Mouse (Mus musculus) layer of hippocampus, adult 8-10 months (tissue): ENCODE measurements at regions not wholly inside any gene's neighbourhood (a gene's known extent, or its start where the extent isn't known, plus 50 kb on each side); places are given as distances from the start of the nearest gene placed in this dataset.

Experiments
- DNase-seq, 2 experiments: peaks; one replicate each; pipeline ENCODE4 v3.0.0; 2022; ENCODE audit warnings: low spot score in 2 of 2

DNA sequence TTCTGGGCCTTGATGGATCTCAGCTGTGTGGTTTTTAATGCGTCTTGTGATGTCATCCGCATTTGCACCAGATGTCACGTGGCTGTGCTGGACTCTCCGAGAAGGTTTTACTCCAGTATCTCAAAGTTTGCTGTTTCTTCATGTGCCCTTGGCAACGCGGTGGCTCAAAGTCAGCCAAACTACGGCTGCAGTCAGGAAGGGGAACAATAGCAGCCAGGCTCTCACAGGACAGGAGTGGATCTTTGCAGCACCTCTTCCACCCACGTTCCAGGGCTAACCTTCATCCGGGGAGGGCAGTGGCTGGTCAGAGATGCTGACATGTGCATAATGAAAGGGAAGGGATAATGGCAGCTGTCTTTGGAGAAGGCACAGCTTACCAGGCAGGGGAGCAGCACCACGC is 127.6 kb upstream of the Psmd7 start:
- DNase-seq = no peak

DNA sequence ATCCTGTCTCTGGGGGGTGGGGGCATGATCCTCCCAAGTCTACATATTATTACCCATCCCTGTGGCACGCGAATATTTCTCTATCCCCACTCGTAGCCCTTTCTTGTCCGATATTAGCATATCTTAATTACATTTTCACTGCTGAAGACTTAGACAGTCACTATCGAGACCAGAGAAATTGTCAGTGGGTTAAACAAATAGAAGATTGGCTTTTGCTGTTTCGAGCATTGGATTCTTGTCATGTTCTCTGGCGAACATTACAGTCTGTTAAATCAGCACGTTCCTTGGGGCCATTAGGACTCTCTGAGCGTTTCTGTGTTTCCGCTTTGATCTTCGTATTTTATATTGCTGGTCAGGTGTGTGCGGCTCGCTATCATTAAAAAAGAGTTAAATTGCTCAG is 129.6 kb upstream of the Psmd7 start:
- no peak for DNase-seq

DNA sequence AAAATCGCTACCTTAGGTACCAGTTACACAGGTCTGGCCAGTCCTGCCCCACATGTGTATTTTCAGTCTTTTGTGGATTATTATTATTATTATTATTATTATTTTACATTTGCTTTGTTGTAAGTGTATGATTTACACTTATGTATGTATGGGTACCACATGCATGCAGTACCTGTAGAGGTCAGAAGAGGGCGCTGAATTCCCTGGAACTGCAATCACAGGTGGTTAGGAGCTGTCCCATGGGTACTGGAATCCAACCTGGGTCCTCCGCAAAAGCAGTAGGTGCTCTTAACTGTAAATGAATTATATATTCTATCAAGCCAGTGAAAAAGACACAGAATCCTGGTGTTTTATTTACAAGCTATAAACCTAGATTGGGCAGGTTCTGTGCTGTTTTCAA is 131.4 kb upstream of the Psmd7 start:
- no peak for DNase-seq

DNA sequence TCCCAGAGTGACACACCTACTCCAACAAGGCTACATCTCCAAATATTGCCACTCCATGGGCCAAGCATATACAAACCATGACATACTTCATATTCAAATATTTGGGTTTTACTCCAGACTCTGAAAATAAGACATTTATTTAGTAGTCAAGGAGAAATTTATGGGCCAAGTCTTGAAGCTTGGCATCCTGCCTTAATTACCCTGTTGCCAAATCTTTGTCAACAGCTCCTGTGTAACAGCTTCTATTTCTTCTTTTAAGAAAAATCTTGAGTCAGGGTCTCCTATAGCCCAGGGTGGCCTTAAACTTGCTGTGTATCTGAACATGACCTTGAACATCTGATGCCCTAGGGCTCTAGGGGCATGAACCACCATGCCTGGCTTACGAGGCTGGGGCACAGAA is 138.5 kb upstream of the Psmd7 start:
- no peak for DNase-seq

DNA sequence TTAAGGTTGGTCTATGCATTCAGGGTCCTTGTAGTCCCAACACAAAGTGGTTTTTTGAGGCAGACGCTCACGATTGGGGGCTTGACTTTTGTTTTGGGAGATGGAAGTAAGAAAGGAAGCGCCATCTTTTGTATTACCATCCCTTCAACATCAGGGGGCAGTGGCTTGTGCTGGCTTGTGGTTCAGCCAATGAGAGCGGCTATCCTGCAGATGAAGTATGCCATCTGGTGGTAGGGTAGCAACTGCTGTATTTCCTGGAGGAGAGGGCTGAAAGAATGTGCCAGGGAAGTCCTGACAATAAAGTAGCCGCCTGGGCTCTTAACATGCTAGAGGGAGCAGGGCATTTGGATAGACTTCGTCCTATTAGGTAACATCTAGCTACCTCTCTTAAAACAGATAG is 139.0 kb upstream of the Psmd7 start:
- DNase-seq = no peak

DNA sequence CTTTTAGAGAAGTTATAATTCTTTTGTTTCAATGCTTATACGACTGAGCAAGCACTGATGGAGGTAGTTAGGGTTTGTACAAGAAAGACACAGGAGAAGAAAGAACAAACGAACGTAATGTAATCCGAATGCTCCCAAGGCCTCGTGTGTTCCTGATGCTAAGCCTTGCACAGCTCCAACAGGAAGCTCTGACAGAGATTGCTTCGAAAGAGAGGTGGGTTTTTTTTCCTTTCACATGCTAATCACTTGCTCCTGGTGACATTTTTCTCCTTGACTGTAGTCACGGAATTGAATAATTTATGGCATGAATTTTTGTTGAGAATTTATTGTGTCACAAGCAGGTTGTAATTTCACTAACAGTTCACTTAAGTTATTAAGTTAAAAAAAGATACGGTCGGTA is 150.8 kb upstream of the Psmd7 start:
- no peak for DNase-seq

DNA sequence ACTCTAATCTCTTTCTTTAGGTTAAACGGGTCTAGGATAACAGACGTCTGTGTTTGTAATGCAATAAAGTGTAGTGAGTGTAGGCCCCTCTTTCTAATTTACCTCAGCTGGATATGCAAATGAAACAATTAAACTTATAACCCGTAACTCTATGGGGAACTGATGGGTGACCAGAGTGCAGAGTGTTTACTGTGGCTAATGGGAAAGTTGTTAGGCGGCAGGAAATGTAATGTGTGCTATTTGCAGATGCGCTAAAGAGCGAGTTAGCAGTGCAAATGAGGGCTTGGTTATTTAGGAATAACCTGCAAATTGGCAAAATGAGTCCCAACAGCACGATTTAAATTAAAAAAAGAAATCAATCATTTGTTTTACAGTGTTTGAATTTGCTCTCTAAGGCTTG is 168.8 kb upstream of the Psmd7 start:
- no peak for DNase-seq

DNA sequence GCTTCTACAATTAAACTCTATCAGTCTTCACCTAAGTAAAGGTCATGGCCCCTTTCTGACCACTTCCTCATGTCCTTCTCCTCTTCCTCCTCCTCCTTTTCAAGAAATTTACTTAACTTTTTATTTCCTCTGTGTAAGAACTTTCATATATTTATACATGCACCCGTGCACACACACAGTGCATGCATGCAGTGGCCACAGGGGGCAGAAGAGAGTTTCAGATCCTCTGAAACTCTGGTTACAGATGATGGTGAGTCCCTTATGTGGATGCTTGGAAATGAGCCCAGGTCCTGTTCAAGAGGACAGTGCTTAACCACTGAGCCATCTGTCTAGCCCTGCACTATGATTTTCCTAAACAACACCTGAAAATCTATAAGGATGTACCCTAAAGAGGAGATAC is 170.4 kb upstream of the Psmd7 start:
- no peak for DNase-seq

DNA sequence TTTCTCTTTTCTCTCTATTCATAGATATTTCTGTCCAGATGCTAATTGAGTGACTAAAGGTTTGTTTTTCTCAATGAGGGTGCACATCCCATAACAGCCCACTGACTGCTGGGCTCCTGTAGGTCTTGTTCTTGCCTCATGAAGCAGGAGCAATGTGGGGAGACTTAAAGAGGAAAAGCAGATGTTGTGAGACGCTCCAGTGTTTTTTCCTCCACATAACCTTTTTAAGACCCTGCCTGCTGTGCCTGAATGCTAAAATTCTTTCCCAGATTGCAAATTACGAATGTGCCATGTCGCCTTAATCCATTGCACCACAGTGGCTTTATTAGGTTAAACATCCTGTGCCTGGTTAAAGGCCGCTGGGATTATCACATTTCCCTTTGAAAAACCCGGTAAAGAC is 165.5 kb upstream of the Zfhx3 start:
- no peak for DNase-seq

DNA sequence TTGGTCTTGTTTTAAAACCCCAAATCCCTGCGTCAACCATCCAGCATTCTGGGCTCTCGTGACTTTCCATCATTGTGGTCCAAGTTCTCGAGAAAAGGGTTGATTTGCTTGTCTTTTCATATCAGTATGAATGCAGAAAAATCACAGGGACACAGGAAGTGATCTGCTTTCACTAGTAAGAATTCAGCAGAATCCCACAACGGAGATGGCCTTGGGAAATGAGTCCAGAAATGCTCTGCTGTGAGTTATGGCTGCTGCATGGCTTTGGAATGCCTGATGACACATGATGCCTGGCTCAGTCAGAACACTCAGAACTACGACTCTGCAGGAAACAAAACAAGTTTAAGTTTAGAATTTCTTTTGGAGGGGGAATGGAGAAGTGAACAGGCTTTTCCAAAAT is 156.7 kb upstream of the Zfhx3 start:
- no peak for DNase-seq

DNA sequence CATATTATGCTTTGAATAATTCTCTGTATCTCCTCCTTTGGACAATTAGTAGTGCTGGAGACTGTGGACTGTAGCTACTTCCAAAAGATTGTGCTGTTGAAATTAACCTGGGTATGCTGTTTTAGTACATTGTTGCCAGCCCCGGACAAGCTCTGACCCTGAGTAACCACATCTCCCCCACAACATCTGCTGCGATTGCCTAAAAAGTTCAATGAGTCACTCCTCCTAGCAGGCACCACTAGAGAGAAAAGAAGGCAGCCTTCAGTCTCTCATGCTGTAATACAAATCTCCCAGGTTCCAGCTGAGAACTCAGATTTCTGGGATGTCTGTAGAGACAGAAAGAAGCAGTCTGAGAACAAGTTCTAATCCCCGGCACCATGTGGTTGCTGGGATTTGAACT is 150.2 kb upstream of the Zfhx3 start:
- DNase-seq = no peak

DNA sequence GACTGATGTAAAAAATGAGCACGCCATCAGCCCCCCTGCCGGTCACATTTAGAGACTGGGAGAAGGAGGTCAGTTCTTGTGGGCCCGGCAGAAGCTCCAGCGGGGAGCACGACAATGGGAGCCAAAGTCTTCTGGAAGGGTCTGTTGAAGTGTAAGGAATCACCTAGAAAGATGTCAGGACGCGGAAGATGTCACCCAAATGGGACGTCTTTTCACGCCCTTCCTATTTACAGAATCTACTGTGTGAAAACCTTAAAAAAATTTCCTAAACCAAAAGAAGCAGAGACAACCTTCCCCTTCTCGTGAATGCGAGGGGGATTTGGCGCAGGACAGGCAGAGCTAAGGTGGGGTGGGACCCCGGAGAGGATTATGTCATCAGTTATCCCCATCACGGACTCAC is 127.5 kb upstream of the Zfhx3 start:
- DNase-seq = no peak

DNA sequence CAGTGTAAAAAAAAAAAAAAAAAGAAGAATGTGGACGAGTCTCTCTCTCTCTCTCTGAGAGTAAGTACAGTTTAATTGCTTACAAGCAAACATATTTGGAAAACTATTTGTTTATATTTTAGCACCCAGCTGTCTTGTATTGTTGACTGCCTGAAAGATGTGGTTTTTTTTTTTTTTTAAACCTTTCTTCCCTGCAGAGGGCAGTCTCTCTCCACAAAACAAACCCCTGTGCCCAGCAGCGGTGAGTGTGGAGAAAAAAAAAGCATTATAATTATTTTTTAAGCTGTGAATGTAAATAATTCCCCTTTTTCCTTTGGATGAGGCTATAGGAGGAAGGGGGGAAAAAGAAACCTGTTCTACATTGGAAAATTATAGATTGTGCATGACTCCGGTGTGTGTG is 126.7 kb upstream of the Zfhx3 start:
- DNase-seq = no peak

DNA sequence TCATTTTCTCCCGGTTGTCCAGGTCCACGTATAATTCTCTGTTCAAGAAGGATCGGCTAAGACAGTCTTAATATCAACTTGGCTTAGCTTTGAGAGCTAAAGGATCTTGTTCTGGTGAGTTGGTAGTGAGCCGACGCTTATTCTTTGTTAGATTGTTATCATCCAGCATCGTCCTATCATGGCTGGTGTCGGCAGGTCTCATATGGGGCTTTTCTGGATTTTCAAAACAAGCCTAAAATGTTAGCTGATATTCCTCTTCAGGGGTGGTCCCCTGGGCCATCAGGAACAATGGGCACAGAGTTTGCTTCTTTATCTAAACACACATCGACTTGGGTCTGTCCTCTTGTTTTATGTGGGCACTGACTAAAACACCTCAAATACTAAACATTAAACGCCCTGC is 124.6 kb upstream of the Zfhx3 start:
- no peak for DNase-seq

DNA sequence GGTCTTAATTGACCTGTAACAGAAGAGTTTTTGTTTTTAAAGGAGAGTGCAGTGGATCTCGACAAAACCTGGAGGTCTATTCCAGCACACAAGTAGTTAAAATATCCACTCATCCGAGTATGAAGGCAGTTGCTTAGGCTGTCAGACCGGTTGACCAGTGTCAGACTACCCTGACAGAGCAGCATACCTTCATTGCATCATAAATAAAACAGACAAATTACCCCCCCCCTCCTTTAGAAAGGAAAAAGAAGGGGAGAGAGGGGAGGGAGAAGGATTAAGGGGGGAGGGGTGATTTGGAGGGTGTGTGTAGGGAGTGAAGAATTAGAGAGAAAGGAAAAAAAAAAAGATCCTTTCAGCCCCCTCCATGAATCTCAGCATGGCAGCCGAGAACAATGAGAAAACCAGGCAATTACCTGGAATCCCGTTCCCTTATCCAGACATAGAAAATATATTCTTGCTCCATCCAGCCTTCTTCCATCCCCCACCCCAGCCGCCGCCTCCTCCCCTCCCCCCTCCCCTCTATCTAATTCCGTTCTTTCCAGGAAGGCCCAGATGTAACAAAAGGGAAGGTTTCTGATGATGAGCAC is 122.2 kb upstream of the Zfhx3 start:
- no peak for DNase-seq

DNA sequence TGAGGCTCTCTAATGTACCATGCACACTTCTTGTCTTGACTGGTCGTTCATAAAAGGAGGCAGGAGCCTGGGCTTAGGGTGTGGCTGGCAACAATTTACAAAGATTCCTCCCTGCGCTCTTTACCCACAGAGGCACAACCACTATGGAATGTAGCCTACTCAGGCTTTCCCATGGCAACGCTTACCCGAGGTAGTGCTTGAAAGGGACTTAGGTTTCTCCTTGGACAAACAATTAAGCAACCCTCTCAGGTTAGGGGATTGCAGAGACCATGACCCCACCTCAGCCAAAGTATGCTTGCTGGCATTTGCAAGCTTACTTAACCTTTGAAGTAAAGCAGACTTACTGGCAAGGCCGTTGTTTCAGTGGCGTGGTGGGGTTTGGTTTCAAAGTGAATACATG is 120.9 kb upstream of the Zfhx3 start:
- no peak for DNase-seq

DNA sequence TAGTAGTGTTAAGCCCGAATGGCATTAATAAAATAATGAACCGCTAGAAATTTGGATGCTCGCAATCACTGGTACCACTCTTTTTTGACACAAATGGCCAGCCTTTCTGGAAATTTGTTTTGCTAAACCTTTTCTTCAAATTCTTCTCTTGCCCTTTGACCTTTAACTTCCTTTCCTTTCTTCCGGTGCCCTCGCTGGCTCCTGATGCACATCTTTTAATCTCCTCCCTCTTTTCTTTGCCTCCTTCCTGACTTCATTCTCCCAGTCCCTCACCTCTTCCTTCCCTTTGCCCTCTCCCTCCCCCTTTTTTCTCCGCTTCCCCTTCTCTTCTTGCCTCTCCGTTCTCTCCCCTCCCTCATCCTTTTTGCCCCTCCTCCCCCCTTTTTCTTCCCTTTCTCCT is 118.3 kb upstream of the Zfhx3 start:
- no peak for DNase-seq

DNA sequence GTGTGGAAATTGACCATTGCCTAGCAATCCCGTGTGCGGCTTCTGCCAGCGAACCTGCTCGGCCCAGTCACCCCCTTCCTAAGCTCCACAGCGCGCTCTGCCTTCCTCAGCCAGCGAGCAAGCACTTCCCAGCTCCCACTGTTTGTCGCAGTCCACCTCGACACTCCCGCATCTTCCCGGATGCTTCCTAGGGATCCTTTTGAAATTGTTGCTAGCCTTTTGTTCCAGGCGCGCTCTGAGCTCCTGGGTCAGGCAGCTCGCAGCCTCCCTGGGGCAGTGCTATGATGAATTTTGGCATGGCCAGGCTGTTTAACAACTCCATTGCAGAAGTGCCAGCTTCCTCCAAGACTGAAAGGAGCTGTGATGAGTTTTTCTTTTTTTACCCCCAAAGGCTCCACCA is 117.8 kb upstream of the Zfhx3 start:
- no peak for DNase-seq

DNA sequence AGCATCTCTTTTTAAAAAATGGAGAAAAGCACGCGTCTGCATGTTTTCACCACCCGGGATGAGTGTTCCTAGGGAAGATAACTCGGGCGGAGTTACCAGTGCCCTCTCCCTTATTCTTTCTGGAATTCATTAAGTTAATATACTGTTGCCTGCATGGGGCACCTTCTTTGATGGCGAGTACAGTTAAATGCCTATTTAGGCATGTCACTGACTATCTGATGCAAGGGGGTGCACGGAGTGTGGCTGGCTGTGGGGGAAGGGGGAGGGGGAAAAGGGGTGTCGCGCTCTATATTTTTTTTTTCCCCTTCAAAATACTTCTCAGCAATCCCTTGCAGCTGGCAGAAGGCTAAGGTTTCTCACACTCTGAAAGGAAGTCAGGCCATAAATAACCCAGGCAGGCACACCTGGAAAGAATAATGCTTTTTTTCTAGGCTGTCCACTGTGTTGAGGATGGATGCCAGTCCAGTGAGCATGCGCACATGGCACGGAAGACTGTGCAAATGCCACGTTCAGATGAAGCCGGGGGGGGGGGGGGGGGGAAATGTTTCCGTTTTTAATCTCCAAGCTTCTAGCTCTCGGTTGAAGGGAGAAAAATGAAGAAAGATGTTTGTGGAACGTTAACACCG is 114.8 kb upstream of the Zfhx3 start:
- DNase-seq = no peak

DNA sequence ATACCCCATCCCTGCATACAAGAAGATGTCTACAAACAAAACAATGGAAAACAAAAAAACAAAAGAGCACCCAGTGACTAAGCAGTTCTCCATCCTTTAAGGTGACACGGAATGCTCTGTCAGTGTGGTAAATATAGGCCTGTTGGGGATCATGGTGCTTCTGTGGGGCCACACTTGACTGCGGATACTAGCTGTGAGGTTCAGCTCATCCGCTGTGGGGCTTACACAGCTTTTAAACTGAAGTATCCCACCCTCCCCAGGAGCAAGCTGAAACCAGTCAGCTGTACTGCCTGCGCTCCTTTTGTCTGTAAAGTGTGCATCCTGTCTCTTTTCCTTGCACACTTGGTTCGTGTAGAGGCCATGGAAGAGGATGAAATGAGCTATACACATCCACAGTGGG is 113.9 kb upstream of the Zfhx3 start:
- DNase-seq = no peak

DNA sequence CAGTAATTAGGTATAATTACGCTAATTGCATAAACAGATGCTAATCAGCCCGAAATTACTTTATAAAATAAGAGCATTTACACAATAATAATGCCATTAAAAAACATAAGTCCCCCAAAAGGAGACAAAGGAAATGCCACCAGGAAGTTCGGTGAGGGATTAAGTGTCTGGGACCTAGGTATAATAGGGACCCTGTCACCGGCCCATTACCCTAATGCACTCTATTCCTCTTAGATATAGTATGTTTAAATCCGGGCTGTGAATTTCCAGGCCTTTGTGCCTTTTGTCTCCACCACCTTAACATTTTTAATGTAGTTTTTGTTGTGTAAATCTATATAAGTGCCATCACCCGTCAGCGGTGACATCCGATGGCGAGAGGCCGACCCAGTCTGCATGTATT is 109.0 kb upstream of the Zfhx3 start:
- DNase-seq = no peak

DNA sequence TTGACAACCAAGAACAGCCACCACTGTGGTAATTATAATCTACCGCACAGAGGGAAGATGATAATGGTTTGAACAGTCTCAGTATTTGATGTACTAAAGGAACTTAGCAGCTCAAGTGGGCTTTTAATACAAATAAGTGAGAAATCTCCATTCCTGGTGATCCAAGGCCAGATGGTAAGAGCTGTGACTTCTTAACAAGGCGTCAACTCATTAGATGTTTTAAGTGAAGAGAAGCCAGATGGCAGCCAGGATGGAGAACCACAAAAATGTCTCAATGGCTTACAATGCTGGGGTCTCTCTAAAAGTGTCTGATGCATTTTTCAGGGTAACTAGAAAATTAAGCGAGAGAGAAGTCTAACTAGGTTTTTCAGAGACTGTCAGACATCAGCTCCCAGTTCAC is 96.3 kb upstream of the Zfhx3 start:
- DNase-seq = peak; percentile 2 to 6

DNA sequence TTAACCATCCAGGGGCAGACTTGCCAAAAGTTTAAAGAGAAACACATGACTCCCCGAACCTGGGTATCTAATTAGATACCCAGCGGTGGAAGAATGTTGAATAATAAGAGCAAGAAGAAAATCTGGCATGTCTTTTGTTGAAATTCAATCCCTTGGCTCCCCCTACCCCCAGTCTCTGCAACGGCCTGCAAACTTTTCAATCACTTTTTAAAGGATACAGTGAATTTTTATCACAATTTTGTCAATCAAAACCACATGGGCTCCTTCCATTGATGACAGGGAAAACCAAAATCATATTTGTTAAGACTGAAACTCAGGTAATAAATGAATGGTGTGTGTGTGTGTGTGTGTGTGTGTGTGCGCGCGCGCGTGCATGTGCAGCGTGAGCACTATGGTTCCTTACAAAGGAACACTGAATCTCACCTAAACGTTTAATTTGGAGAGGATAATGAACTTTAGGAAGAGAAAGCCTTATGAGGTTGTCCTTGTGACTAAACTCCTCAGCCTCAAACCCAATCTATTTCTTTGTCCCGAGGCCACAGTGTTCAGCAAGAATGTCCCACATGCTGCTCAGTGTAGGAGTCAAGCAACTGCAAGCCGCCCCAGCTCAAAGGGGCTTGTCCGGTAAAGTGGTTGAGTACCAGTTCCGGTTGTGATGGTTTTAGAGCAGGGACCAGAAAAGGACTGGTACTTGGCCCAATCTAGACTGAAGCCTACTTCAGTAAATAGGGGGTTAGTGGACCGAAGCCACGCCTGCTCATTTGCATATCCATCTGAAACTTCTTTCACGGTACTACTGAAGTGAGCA is 91.0 kb upstream of the Zfhx3 start:
- DNase-seq = no peak
